Mouse (Mus musculus): ENCODE data around the gene Snx9.

GRCm38 (mm10) chr17:5828583-5828836, 12.6 kb upstream of the Snx9 start:
- TF ChIP-seq CTCF (IDR thresholded peaks at IDR 0.05; ENCODE audit: borderline replicate concordance, extremely low read depth, insufficient read depth, insufficient read length) (no peak), POLR2A (IDR thresholded peaks at IDR 0.05; ENCODE audit: borderline replicate concordance, extremely low read depth, insufficient read depth, insufficient read length, poor library complexity, severe bottlenecking) (no peak)

All from brain, embryonic 14.5 days (tissue).